Mouse (Mus musculus) spleen, postnatal 14 days (tissue): ENCODE results near the gene Ak8.
A peak's percentile ranks its signal among the peaks of the same experiment; 100 is the strongest.

Experiments
- DNase-seq, 2 experiments: peaks; one replicate each; pipeline ENCODE4 v3.0.0; 2021 to 2022; ENCODE audit warnings: low spot score in 2 of 2

The Ak8 gene

DNA sequence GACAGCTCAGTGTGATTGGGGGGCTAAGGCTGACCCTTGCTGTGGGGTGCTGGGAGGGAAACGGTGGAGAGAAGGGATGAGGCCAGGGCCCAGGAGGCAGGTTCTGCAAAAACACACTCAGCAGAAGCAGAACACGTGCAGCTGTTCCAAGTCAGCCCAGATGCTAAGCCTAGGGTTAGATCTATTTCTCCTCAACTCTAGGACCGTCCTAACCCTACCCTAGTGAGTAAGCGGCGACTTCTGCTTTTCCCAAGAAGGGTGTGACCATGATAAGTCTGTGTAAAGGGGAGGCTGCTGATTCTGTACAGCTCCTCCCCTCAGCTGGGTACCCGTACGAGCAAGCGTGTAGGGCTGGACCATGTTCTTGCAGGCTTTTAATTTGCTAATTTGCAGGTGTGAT, 96.3 kb downstream of the Ak8 start:
- no peak for DNase-seq

DNA sequence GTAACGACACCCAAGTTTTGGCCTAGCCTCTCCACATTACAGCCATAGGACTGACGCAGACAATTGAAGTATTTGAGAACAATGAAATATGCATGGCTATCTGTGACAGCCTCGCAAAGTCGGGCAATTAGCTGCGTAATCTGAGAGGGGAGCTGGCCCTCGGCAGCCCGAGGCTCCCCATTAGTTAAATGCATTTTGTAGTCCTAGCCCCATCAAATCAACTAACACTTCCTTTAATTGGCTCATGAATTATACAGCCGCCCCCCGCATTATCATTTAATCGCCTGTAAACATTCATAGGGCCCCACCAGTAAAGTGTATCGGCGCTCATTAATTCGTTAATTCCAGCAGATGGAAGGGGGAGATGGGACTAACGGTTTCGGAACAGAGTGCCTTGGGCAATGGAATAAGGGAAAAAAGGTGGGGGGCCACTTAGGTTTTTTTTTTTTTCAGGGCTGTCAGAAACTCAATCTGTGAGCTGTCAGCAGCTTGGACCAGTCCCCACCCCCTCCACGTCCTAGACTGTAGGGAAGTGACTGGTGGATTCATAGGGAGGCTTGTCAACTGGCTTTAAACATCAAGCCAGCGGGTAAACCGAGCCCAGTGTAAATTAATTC, 97.6 kb downstream of the Ak8 start:
- no peak for DNase-seq

DNA sequence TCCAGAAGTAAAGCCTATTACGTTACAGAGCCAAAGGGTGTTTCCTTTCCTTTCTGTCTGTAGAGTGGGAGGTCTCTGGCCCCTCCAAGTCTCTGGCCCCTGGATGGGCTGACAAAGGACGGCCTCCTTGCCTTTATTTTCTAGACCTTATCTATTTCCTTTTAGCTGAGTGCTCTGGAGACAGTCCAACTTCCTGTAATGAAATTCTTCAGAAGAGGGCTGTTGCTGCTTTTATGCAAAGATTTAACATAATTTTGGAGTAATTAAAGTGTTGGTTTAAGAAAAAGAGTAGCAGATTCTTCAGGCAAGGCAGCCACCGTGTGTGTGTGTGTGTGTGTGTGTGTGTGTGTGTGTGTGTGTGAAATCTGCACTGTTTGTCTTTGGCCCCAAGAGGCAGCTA, 98.4 kb downstream of the Ak8 start:
- no peak for DNase-seq

DNA sequence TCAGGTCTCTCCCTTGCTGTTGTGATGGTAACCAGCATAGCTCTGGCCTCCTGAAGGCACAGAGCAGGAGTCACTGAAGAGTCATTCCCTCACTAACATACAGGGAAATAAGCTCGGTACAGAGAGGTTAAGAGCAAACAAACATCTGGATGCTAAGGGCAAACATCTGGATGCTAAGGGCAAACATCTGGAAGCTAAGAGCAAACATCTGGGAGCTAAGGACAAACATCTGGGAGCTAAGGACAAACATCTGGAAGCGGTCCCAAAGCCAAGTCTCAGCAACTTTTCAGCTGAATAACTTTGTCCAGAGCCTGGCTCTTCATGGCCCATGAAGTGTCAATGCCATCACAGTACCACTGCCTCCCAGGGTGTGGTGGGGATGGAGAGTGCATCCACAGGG, 99.6 kb downstream of the Ak8 start:
- DNase-seq = no peak

DNA sequence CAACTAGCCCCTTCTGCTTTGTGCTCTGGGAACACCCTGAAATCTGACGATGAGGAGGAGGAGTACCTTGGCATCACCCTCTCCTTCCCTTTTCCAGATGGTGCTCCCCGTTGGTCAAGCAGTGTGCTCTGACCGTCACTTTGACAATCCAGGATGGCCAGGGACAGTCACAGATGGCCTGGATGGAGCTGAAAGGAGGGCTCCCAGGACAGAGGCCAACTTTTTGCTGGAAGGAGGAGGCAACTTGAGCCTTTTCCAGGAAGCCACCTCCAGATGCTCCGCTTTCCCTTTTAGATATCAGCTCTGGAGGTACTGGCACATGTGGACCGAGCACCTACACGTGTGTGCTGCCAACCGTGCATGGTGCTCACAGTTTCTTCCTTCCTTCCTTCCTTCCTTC, 103.4 kb downstream of the Ak8 start:
- no peak for DNase-seq

DNA sequence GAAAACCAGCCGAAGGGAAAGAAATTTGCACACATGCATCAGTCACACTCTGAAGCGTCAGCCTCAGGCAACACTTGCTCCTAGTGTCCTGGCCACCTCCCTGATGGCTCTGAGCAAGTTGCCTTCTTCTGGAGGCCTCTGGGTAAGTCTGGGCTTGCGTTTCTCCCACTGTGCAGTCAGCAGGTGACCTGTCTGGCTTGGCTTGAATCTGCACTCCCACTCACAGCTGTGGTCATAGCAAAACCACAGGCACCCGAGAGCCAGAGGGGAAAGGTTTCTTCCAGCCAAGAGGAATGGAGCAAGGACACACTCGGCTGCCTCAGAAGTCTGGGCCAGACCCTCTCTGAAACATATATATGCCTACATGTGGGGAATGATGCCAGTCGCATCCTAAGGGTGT, 108.9 kb downstream of the Ak8 start:
- no peak for DNase-seq

DNA sequence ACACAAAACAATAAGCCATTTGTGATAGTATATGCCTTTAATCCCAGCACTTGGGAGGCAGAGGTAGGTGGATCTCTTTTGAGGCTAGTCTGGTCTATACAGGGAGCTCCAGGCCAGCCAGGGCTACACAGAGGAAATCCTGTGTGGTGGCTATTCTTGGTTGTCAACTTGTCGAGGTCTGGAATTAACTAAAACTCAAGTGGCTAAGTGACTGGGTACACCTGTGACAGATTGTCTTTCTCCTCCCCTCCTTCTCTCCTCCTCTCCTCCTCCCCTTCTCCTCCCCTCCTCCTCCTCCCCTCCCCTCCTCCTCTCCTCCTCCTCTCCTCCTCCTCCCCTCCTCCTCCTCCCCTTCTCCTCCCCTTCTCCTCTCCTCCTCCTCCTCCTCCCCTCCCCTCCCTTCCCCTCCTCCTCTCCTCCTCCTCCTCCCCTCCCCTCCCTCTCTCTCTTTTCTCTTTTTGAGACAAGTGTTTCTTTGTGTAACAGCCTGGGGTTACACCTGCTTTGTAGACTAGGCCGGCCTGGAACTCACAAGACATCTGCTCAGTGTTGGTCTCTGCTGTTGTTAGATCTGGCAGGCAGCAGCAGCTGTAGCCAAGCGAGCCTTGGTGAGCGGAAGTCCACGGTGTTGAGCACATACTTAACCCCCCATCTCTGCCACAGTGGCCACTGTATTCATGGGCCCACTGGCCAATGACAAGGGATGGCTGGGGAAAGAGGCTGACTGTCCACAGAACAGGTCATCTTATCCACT, 110.5 kb downstream of the Ak8 start:
- no peak for DNase-seq

DNA sequence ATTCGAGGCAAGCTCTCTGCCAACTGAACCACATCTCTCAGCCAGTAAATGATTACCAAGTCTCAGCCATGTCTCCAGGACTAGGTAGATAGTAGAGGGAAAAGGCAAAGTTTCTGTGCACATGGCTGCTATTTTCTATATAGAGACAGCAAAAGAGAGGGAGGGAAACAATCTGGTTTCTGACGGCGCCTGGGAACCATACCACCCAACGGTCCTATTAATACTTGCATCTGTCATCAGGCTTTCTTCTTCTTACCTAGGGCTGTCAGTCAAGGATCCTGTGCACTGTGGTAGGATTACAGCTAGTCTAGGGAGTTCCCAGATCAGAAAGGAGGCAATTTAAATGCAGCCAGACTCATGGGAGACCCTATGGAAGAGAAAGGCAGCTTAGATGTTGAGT, 118.9 kb downstream of the Ak8 start:
- no peak for DNase-seq

DNA sequence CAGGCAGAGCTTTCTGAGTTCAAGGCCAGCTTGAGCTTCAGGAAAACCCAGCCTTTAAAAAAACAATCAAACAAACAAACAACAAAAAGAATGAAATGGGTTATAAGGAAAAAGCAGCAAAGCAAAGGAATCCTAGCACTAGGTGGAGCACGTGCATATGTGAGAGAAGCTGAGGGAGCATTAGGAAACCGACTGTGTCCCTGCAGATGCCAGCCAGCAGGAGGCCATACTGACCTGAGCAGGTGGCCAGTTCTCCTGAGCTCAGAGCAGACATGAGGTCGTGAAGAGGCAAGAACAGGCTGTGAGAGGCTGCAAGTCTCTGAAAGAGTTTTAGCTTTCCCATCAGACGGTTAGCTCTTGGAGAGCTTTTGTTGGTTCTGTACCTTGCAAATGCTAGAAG, 129.3 kb downstream of the Ak8 start:
- no peak for DNase-seq

DNA sequence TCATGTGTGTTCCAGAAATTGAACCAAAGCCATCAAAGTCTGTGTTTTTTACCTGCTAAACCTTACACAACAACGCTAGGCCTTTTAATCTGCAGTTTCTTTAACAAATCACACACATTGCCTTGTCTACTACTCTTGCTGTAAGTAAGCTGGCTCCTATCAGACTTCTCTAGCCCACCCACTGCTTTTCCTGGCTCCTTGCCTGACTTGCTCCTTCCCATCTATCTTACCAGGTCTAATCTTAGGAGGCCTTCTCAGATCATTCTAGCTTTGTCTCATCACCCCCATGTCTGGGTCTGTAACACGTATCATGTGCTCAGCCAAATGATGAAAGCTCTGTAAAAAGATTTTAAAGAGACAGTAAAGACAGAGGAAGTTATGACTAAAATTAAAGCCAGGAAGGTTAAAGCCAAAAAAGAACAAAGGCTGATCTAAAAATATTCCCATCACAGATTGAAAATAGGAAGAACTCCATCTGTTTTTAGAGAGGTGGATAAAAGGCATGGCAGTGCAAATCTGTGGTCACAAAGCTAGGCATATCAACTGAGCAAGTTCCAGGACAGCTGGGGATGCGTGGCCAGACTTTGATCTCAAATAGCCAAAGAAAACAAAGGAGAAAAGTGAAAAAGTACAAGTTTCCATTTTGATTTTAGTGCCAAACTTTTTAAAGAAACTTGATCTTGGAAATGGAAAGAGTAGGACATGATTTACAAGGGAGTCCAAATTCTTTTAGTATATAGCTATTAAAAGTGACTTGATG, 136.4 kb downstream of the Ak8 start:
- DNase-seq = no peak

DNA sequence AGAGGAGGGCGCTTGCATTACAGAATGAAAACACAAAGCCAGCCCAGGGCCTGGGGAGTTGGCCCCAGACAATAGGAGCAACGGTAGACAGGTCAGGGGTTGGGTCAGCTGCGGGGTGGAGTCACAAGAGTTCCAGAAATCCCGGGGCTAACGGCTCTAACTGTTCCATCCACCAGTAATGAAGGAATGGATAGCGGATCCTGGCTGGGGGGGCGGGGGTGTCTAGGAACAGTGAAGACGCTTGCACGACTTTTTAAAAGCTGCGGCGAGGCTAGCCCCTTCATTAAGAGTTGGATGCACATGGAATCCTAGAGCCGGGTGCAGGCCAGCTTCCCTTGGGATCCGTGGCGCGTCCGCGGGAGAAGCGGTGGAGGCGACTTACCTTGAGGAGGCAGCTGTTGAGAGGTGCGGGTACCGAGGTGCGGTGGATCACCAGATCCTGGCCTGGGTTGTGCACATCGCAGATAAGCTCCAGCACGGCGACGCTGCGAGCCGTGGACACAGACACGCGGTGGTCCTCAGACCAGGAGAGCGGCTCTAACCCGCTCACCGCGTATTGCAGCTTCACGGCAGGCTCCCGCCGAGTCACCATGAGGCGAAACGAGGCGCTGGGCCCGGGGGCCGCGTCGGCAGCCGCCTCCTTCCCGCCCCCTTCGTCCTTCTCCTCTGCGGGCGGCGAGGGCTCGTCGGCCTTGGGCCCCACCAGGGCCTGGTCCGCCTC, 139.7 kb downstream of the Ak8 start:
- peak in 1 of 2 experiments; percentile 37 for DNase-seq

DNA sequence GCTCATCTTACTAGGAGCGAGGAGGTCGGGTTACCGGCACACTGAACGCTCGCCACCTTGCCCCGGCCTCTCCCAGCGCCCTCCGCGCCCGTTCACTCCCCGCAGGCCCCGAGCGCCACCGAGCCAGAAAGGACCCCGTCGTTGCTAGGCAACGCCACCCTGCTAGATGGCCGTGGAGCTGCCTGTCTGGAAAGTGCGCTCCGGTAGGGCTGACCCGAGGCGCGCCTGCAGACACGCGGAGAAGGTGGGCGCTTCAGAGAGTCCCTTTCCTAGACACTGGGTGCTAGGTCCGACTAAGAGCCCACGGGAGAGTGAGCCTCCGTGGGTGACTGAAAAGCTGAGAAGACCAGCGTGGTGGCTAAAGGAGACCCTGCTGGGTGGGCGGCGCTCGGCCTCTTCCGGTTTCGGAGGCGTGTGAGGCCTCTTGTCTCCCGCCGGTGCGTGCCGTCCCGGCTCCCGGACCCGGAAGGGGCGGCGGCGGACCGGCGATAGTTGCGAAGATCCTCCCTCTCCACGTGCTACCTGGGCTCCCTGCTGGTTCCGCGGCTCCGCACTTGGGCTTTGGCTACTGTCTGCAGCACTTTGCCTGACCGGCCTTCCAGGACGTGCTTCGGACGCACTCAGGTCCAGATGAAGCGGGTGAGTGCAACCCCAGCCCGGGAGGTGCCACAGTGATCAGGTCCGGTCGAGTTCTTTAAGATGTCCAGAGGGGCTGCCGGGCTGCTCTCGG, 140.4 kb downstream of the Ak8 start, which contains the start of the genes Gtf3c4 and Ddx31:
Gene Gtf3c4, minus strand, starts transcription at position 139 of the 730 bp plus-strand sequence.
Gene Ddx31, plus strand, starts transcription at position 185 of the 730 bp plus-strand sequence.
- DNase-seq = peak; percentile 90 to 95

DNA sequence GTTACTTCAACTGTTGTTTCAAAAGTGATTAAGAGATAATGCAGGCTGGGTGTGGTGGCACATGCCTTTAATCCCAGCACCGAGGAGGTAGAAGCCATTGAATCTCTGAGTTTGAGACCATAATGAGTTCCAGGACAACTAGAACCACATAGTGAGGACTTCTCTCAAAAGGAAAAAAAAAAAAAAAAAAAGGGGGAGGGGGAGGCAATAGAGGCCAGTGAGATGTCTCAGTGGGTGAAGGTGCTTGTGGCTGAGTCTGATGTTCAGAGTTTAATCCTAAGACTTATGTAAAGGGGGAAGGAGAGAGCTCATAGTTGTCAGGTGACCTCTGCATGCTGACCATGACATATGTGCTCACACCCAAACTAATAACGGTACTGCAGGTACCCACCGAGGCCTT, 142.1 kb downstream of the Ak8 start:
- no peak for DNase-seq

DNA sequence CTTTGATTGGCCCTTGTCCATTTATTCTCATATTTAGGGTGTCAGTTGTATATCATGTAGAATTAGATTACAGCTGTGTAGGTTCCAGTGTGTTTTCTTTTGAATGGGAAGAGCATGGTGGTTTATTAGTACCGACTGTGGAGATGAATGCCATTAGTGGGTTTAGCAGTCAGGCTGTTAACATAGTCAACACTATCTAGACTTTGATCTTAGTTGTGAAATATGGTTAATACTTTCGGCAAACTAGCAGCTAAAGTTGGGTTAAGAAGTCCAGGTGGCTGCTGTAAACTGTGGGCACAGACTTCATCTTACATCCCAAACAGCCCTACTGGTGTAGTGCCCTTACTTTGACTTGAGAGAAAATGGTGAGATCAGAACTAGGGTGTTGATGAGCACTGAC, 148.9 kb downstream of the Ak8 start:
- DNase-seq = no peak

DNA sequence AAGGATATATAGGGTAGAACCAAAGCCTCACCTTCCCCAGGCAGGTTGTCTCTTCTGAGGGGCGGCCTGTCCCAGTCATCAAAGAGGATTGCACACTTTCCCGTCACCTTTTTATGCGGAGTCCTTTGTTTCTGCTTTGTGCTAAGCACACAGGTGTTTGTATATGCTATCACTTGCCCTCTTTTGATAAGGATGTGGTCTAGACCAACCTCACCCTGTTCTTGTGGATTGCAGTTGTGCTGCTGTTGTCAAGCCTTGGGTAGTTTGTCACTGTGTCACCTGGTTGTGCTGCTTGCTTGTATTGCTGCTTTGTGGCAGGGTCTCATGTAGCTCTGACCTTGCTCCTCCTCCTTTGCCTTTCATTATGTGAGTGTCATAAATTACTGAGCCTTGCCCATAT, 152.6 kb downstream of the Ak8 start:
- DNase-seq = no peak

DNA sequence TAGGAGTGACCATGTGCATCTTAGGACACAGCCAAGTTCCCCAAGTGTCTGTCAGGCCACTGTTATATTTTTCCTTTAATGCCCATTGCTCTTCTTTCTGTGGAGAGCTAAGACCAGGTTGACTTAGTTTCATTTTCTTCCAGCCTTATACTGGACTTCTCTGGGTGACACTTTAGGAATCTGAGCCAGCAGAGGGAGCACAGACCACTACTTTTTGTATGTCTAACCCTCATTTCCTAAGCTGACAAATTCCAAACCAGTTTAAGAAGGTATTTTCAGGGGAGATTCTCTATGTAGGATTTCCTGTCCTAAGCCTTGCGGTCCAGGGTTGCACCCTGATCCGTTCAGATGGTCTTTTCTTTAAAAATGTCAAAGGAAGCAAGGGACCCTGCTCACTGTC, 155.8 kb downstream of the Ak8 start:
- no peak for DNase-seq

DNA sequence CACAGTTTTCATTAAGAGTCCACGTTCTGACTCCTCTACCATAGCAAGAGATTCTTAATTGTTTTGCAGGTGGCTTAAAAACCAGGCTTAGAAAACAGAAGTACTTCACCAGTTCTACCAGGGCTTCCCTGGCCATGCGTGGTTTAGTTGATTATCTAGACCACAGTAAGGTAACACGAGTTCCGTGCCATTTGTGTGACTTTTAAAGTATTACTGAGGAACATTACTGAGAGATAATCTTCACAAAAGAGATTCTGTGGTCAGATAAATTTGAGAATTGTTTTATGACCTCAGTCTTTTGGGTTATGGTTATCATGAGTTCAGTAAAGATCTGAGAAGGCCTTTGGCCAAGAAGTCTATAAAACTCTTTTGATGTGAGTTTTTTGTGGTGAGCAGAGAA, 159.3 kb downstream of the Ak8 start:
- no peak for DNase-seq

DNA sequence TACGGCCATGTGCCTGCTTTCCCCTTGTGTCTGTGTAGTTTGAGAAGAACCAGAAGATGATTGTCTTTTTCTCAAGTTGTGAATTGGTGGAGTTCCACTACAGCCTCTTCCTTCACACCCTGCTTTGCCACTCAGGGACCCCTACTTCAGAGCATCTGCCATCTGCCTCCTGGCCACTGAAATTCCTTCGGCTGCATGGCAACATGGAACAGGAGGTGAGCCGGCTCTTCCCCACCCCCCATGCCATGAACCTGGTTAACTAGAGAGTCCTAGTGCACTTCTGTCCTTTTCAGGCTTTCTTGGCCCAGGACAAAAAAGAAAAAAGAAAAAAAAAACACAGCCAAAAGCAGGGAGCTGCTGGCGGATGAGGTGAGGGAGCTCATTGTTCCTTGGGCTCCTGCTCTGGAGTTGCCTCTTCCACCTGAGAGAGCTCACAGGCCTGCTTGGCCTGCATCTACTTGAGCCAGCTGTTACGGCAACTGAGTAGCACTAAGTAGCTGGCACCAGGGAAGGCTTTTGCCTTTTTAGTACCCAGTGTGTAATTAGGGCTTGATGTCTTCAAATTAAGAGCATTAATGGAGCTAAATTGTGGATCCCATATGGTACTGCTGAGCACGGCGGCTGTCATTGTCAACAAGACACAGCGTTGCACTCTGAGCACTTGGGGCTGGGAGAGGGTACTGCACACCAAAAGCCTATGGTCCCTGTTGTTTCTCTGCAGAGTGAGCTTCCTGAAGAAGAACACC, 160.9 kb downstream of the Ak8 start:
- no peak for DNase-seq
